In the genomic region with DNA sequence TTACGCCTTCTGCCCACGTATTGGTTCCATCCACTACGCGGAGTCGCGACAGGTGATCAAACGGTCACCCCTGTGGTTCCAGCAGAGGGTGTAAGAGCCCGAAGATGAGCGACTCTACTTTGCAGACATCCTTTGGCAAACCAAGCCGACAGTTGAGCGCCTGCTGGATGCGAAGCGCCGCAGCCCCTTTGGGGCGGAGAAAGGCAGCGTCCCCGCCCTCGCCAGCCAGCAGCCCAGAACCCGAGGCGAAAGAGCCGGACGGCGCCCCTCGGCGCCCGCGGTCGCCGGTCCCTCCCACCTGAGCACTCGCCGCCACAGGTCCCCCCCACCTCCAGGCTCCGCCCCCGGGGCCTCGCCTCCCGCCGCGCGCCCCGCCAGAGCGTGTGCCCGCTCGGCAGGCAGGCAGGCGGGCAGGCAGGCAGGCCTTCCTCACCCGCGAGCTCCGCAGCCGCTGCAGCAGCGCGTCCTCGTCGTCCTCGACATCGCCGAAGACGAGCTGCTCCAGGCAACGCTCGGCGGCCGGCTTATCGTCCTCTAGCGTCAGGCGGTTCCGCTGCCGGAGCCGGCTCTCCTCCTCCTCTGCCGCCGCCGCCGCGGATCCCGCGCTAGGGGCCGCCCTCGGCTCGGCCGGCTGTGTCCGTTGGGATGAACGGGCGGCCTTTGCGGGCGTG, we compare ENCODE assay signal across 8 mouse cellular contexts. TPM values are rescaled to one million over a fixed set of nuclear protein-coding genes. Genes with fewer than 3 reads are reported as not detected.
DNase-seq lines count a peak whose midpoint lies in the region; ATAC-seq lines count a peak whose summit lies in the region.

No protein-coding gene starts in this region.

- WGBS in forebrain, embryonic 15.5 days: under 1% methylated on average over 81 of the region's 81 CpGs
- WGBS in hindbrain, embryonic 11.5 days: under 1% methylated on average over 48 of the region's 81 CpGs

- no peaks in the 10 kb centered on the region for H3K9me3 ChIP-seq in forebrain, embryonic 15.5 days
- no peaks in the 10 kb centered on the region for H3K9me3 ChIP-seq in hindbrain, embryonic 11.5 days (ENCODE audit: control insufficient read depth, low read length)

- peaks cover 13% of the 10 kb centered on the region for H3K36me3 ChIP-seq in forebrain, embryonic 15.5 days
- no peaks in the 10 kb centered on the region; the same call in 1 of the 2 replicates for H3K36me3 ChIP-seq in hindbrain, embryonic 11.5 days (ENCODE audit: control insufficient read depth, insufficient read depth, low read length)

- ATAC-seq in forebrain, embryonic 15.5 days (replicated peaks): peak; percentile 53
- peak; percentile 42 for ATAC-seq in hindbrain, embryonic 11.5 days (ENCODE audit: low FRiP score)

- H3K4me2 ChIP-seq in forebrain, embryonic 15.5 days (replicated peaks): peak overlapping the region; percentile 89
- H3K4me2 ChIP-seq in hindbrain, embryonic 11.5 days (replicated peaks; ENCODE audit: low read depth, low read length): peak overlapping the region; percentile 26

- peaks cover 41% of the 10 kb centered on the region for H3K4me1 ChIP-seq in forebrain, embryonic 15.5 days
- H3K4me1 ChIP-seq in hindbrain, embryonic 11.5 days (replicated peaks; ENCODE audit: control insufficient read depth, insufficient read depth, low read length): no peaks in the 10 kb centered on the region

- H3K27ac ChIP-seq in forebrain, embryonic 15.5 days (replicated peaks): peak overlapping the region; percentile 97
- H3K27ac ChIP-seq in hindbrain, embryonic 11.5 days (ENCODE audit: low read depth, low read length): peak overlapping the region; percentile 73

- peak overlapping the region; percentile 98 for H3K9ac ChIP-seq in forebrain, embryonic 15.5 days (replicated peaks)
- H3K9ac ChIP-seq in hindbrain, embryonic 11.5 days (ENCODE audit: low read depth, low read length): peak overlapping the region; percentile 92

- peak overlapping the region; percentile 100 for H3K4me3 ChIP-seq in forebrain, embryonic 15.5 days
- peak overlapping the region; percentile 99 for H3K4me3 ChIP-seq in hindbrain, embryonic 11.5 days (ENCODE audit: low read depth, low read length)

- no peaks in the 10 kb centered on the region for H3K27me3 ChIP-seq in forebrain, embryonic 15.5 days
- H3K27me3 ChIP-seq in hindbrain, embryonic 11.5 days (ENCODE audit: control insufficient read depth, insufficient read depth, low read length): no peaks in the 10 kb centered on the region

- peak; percentile 79 for DNase-seq in NIH3T3 (ENCODE audit: low read depth)
- peak; percentile 70 for DNase-seq in cerebellum, adult 11-12 months
- DNase-seq in hindbrain, embryonic 11.5 days (ENCODE audit: low spot score): peak; percentile 71
- peak; percentile 27 to 37 for DNase-seq in layer of hippocampus, postnatal 14 days (ENCODE audit: low spot score in 2 of 2)
- peak; percentile 61 for DNase-seq in lung, postnatal 14 days
- peak; percentile 79 for DNase-seq in retina, postnatal 1 day
- peak; percentile 49 for DNase-seq in urinary bladder, postnatal 25 days (ENCODE audit: low spot score)

RNA-seq across cellular contexts. Expression of gene Utp18, which starts 0.5 kb away (rescaled TPM):
- 34.0 and 37.7 TPM in 2 replicates for polyA plus RNA-seq in forebrain, embryonic 15.5 days (2015; fragmentation: Nextera tagmentation; extraction: Ambion mirVana)
- polyA plus RNA-seq in hindbrain, embryonic 11.5 days (2014; fragmentation: Nextera tagmentation; extraction: Ambion mirVana): 48.3 and 50.7 TPM in 2 replicates
- total RNA-seq in layer of hippocampus, postnatal 14 days (2021): 10 to 100 TPM; 23.3 to 25.8 TPM

RNA-seq across cellular contexts. Expression of gene Mbtd1, which starts 0.6 kb away (rescaled TPM):
- polyA plus RNA-seq in forebrain, embryonic 15.5 days (2015; fragmentation: Nextera tagmentation; extraction: Ambion mirVana): 38.5 and 43.8 TPM in 2 replicates
- 30.1 and 37.6 TPM in 2 replicates for polyA plus RNA-seq in hindbrain, embryonic 11.5 days (2014; fragmentation: Nextera tagmentation; extraction: Ambion mirVana)
- 10 to 100 TPM; 34.8 to 36.8 TPM for total RNA-seq in layer of hippocampus, postnatal 14 days (2021)

Comparison
In these comparisons a context has a peak if more than half of its experiments do, and no peak if none do; other contexts are left out.
1. Peak in every context shown above with its lines: DNase-seq, ATAC-seq, H3K4me3 ChIP-seq and H3K27ac ChIP-seq.